Mouse (Mus musculus) heart, adult 2 months (tissue): ENCODE data around the gene Agap1. TPM values are rescaled to one million over a fixed set of nuclear protein-coding genes. Genes with fewer than 3 reads are reported as not detected.
A peak's percentile ranks its signal among the peaks of the same experiment; 100 is the strongest.

Source experiments
- DNase-seq, 2 experiments: peaks; one replicate each; pipeline ENCODE4 v3.0.0; 2021
- H3K27ac ChIP-seq: fragments of 200-600 bp; 2 replicates; pipeline ENCODE4 v1.8.1; 2022
- H3K27me3 ChIP-seq: fragments of 200-500 bp; 2 replicates; pipeline ENCODE4 v1.6.1; 2012; ENCODE audit warnings: mild to moderate bottlenecking, low read length, inconsistent platforms, mixed read lengths; ENCODE audit not compliant: control insufficient read depth, insufficient read depth
- H3K36me3 ChIP-seq: fragments of 200-500 bp; 2 replicates; pipeline ENCODE4 v1.6.1; 2012; ENCODE audit warnings: low read length, inconsistent platforms; ENCODE audit not compliant: control insufficient read depth, insufficient read depth
- H3K4me1 ChIP-seq: fragments of 200-500 bp; 2 replicates; pipeline ENCODE4 v1.6.1; 2011; ENCODE audit warnings: low read length; ENCODE audit not compliant: control insufficient read depth, insufficient read depth
- H3K4me3 ChIP-seq: fragments of 200-600 bp; 2 replicates; pipeline ENCODE4 v1.8.1; 2022
- H3K79me2 ChIP-seq: fragments of 200-500 bp; replicated peaks from 2 replicates; pipeline ENCODE4 v1.6.1; 2012; ENCODE audit warnings: mild to moderate bottlenecking, inconsistent platforms, low read length, moderate library complexity, mixed read lengths; ENCODE audit not compliant: control insufficient read depth, insufficient read depth
- H3K9ac ChIP-seq: fragments of 200-500 bp; 2 replicates; pipeline ENCODE4 v1.6.1; 2012; ENCODE audit warnings: low read depth, mild to moderate bottlenecking, control low read depth, inconsistent platforms, low read length, mixed read lengths
- CTCF ChIP-seq: fragments of 200-600 bp; IDR thresholded peaks from 2 replicates; pipeline ENCODE4 v1.8.1; 2022; ENCODE audit warnings: antibody characterized with exemption, mild to moderate bottlenecking, moderate library complexity
- EP300 ChIP-seq: fragments of 200-500 bp; IDR thresholded peaks from 2 replicates; pipeline ENCODE4 v1.6.1; 2011; ENCODE audit warnings: low read depth, low read length, control low read depth; ENCODE audit not compliant: insufficient read depth
- POLR2A ChIP-seq: fragments of 200-500 bp; IDR thresholded peaks from 2 replicates; pipeline ENCODE4 v1.6.1; 2011; ENCODE audit warnings: mild to moderate bottlenecking, low read depth, low read length, control low read depth; ENCODE audit not compliant: insufficient read depth
- WGBS: fragments of 180-500 bp; shearing (Covaris S2); methylation state at CpG from one replicate; pipeline ENCODE4 v1.1.7; 2018; 5-methylcytosine and 5-hydroxymethylcytosine counted together
- intact Hi-C: fragments of 180-260 bp; cut with DNase I; formaldehyde crosslinking; loops from one replicate; pipeline ENCODE4 v1.15.1; 2025
- polyA plus RNA-seq: library from polyadenylated mRNA; depleted of rRNA; stranded (reverse); fragments of >200 nt; gene quantifications from 2 replicates; pipeline ENCODE4 v1.2.3, GENCODE M21; 2012
- total RNA-seq, 2 experiments: library from RNA; stranded (reverse); gene quantifications; 2 replicates each; pipeline ENCODE4 v1.2.3; 2021

The Agap1 gene
- total and polyA plus RNA-seq, 3 experiments, result 11.4 to 62.1 (median 59.0) TPM

- Histone ChIP-seq H3K79me2 (no peaks in the 10 kb centered on the region), H3K27ac (no peak overlapping the region), H3K4me3 (no peak overlapping the region), H3K4me1 (no peaks in the 10 kb centered on the region), H3K36me3 (no peaks in the 10 kb centered on the region), H3K27me3 (no peaks in the 10 kb centered on the region), H3K9ac (no peak overlapping the region)
- intact Hi-C loops, result no loop called here
- TF ChIP-seq POLR2A (no peak), CTCF (no peak), EP300 (no peak)
- WGBS, result 82% methylated on average over 12 of the region's 12 CpGs
- DNase-seq, result no peak
Observed at GRCm38 (mm10) chr1:89755358-89755757, 300.8 kb downstream of the Agap1 start.

- intact Hi-C loops, result no loop called here
- H3K79me2 ChIP-seq, result no peaks in the 10 kb centered on the region
- no peak overlapping the region for H3K4me3 ChIP-seq
- no peak overlapping the region for H3K9ac ChIP-seq
- H3K27ac ChIP-seq, result no peak overlapping the region
- no peak for DNase-seq
- WGBS, result 69% methylated on average over 8 of the region's 8 CpGs
- H3K36me3 ChIP-seq, result no peaks in the 10 kb centered on the region
- H3K4me1 ChIP-seq, result no peaks in the 10 kb centered on the region
- no peaks in the 10 kb centered on the region for H3K27me3 ChIP-seq
- TF ChIP-seq EP300 (no peak), CTCF (no peak), POLR2A (no peak)
Observed at GRCm38 (mm10) chr1:89756387-89756786, 301.8 kb downstream of the Agap1 start.

- Histone ChIP-seq H3K27ac (no peak overlapping the region), H3K9ac (no peak overlapping the region), H3K27me3 (no peaks in the 10 kb centered on the region), H3K4me3 (no peak overlapping the region), H3K4me1 (no peaks in the 10 kb centered on the region), H3K79me2 (no peaks in the 10 kb centered on the region), H3K36me3 (no peaks in the 10 kb centered on the region)
- WGBS, result 73% methylated on average over 3 of the region's 3 CpGs
- intact Hi-C loops, result no loop called here
- TF ChIP-seq POLR2A, result no peak
- no peak for TF ChIP-seq EP300
- TF ChIP-seq CTCF, result peak; percentile 66
- DNase-seq, result peak in 1 of 2 experiments; percentile 28
Observed at GRCm38 (mm10) chr1:89757545-89757944, 302.9 kb downstream of the Agap1 start.

- H3K79me2 ChIP-seq, result no peaks in the 10 kb centered on the region
- no peak for DNase-seq
- H3K27me3 ChIP-seq, result no peaks in the 10 kb centered on the region
- TF ChIP-seq EP300 (no peak), CTCF (no peak), POLR2A (no peak)
- H3K4me1 ChIP-seq, result no peaks in the 10 kb centered on the region
- no peak overlapping the region for H3K9ac ChIP-seq
- intact Hi-C loops, result no loop called here
- H3K36me3 ChIP-seq, result no peaks in the 10 kb centered on the region
- H3K4me3 ChIP-seq, result no peak overlapping the region
- H3K27ac ChIP-seq, result no peak overlapping the region
- 63% methylated on average over 3 of the region's 3 CpGs for WGBS
Observed at GRCm38 (mm10) chr1:89763912-89764311, 309.3 kb downstream of the Agap1 start.

- DNase-seq, result no peak
- intact Hi-C loops, result no loop called here
- Histone ChIP-seq H3K4me3 (no peak overlapping the region), H3K36me3 (no peaks in the 10 kb centered on the region), H3K4me1 (no peaks in the 10 kb centered on the region), H3K27ac (no peak overlapping the region), H3K27me3 (no peaks in the 10 kb centered on the region), H3K79me2 (no peaks in the 10 kb centered on the region), H3K9ac (no peak overlapping the region)
- TF ChIP-seq POLR2A, result no peak
- no peak for TF ChIP-seq EP300
- TF ChIP-seq CTCF, result no peak
- 87% methylated on average over 8 of the region's 8 CpGs for WGBS
Observed at GRCm38 (mm10) chr1:89766891-89767290, 312.3 kb downstream of the Agap1 start.

- no peak for DNase-seq
- intact Hi-C loops, result loop anchor here (1.0 kb wide), 1 partner anchor 174 kb away; no protein-coding TSS in a partner anchor
- WGBS, result 91% methylated on average over 4 of the region's 4 CpGs
- Histone ChIP-seq H3K9ac (no peak overlapping the region), H3K36me3 (no peaks in the 10 kb centered on the region), H3K79me2 (no peaks in the 10 kb centered on the region; the same call in 1 of the 2 replicates), H3K4me3 (no peak overlapping the region), H3K4me1 (no peaks in the 10 kb centered on the region), H3K27ac (no peak overlapping the region), H3K27me3 (no peaks in the 10 kb centered on the region)
- TF ChIP-seq POLR2A (no peak), EP300 (no peak), CTCF (no peak)
Observed at GRCm38 (mm10) chr1:89769641-89770040, 315.0 kb downstream of the Agap1 start.
